Mouse (Mus musculus) inflammation-experienced regulatory T-cells, adult 6 months (primary cell): Measurements from ENCODE around the gene Dimt1. TPM values are rescaled to one million over a fixed set of nuclear protein-coding genes. Genes with fewer than 3 reads are reported as not detected.
"Not testable (repeated sequence)": the region's sequence is repeated elsewhere in the genome, so short reads cannot be mapped to it uniquely, and the experiment has no call there.

Source experiments
- ATAC-seq: one replicate; pipeline ENCODE4 v1.8.0; 2017
- polyA plus RNA-seq, 3 experiments: library from polyadenylated mRNA; unstranded; fragments of 100-300 nt; shearing (Covaris generic); gene quantifications; one replicate each; pipeline ENCODE4 v1.2.1; 2017

Gene Dimt1
- 10 to 100 TPM; 25.0 to 31.0 (median 29.8) TPM for polyA plus RNA-seq

GRCm38 (mm10) chr13:106946594-106947540 is at the start of gene Dimt1:
TSS of gene Dimt1 (plus strand) at chr13:106947127.
- ATAC-seq: peak; percentile 98

DNA sequence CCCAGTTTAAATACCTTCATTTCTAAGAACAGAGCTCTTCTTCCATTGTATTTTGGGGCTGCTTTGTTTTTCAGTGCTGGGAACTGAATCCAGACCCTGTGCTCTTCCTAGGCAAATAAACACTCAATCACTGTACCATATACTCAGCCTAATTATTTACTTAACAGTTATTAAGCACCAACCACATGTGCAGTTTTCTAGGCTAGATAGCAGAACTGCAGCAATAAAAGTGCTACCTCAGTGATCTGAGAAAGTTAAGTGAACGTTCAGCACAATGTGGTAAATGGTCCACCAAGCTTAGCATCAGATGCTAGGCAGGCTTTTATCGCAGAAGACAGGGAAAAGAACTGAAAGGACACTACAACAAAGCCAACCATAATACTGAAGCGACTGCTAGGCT is 42.3 kb upstream of the Dimt1 start:
- ATAC-seq: no peak

DNA sequence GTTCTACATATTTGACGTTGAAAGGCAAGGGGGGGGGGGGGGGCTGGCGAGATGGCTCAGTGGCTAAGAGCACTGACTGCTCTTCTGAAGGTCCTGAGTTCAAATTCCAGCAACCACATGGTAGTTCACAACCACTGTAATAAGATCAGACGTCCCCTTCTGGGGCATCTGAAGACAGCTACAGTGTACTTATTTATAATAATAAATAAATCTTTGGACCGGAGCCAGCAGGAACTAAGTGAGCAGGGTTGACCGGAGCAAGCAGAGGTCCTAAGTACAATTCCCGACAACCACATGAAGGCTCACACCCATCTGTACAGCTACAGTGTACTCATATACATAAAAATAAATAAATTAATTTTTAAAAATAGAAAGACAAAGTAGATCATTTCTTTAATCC is 41.8 kb upstream of the Dimt1 start:
- ATAC-seq: not testable (repeated sequence)

GRCm38 (mm10) chr13:106907273-106907672 is 39.7 kb upstream of the Dimt1 start:
- no peak for ATAC-seq

- ATAC-seq: no peak
Observed at GRCm38 (mm10) chr13:106910096-106910495, 36.8 kb upstream of the Dimt1 start.

DNA sequence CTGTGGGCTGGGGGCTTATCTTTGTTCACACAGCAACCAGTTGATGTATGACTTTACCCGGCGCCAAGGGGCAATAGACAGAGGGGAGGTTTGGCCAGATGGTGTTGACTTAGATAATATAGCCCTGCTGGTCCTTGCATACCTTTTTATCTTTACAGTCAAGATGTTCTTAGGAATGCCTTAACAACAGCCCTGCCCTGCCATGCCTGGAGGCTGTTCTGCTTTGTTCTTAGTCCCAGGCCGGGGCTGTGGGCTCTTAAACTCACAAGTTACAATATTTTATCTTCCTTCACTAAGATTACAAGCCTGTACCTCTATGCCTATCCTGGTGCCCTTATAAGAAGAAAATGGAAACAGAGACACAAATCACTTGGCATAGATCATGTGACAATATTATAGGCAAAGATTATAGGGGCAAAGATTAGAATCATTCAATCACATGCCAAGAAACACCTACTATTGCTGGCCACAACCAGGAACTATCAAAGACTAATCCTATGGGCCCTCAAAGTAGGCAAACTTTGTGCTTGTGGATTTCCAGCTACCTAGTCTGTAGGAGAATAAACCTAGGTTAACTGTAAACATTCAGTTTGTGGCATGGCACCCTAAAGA is 33.7 kb upstream of the Dimt1 start:
- no peak for ATAC-seq

- peak; percentile 64 for ATAC-seq
Observed at GRCm38 (mm10) chr13:106918322-106919050, 28.4 kb upstream of the Dimt1 start.

GRCm38 (mm10) chr13:106925921-106926320 is 21.0 kb upstream of the Dimt1 start:
- not testable (repeated sequence) for ATAC-seq

GRCm38 (mm10) chr13:106928296-106928695 is 18.6 kb upstream of the Dimt1 start:
- ATAC-seq: no peak

GRCm38 (mm10) chr13:106929201-106929600 is 17.7 kb upstream of the Dimt1 start:
- no peak for ATAC-seq

- no peak for ATAC-seq
Observed at GRCm38 (mm10) chr13:106935871-106936255, 11.1 kb upstream of the Dimt1 start.

GRCm38 (mm10) chr13:106936256-106937137 is 10.4 kb upstream of the Dimt1 start, which contains the start of gene Ipo11:
TSS of gene Ipo11 (minus strand) at chr13:106936958.
- peak; percentile 96 for ATAC-seq

GRCm38 (mm10) chr13:106937138-106937472 is 9.8 kb upstream of the Dimt1 start:
- no peak for ATAC-seq

GRCm38 (mm10) chr13:106941211-106941976 is 5.5 kb upstream of the Dimt1 start:
- no peak for ATAC-seq

DNA sequence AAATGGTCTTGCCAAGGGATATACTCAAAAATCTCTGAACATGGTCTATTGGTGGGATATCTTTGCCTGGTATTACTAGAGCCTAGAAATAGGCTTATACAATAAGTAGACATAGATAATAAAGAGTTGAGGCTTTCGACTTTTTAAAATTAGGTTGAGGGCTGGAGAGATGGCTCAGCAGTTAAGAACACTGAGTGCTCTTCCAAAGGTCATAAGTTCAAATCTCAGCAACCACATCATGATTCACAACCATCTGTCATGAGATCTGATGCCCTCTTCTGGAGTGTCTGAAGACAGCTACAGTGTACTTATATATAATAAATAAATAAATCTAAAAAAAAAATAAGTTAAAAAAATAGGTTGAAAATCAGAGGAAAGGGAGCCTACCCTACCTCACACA is 4.2 kb upstream of the Dimt1 start:
- no peak for ATAC-seq

DNA sequence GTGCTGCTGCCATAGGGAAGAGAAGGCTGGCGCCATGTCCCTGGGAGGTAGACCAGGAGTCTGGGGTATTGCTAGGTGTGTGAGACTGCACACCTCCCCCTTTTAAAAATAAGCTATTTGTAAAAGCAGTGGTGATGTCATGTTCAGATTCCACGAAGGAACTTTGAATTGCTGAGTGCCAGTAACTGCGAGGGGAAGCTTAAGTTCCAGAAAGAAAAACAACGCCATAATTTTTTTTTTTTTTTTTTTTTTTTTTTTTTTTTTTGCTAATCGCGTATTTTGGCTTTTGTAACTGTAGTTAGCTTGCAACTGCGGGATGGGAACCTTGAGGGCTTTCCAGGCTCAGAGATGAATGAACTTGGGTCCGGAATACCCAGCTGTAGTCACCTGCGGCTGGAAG is 1.4 kb upstream of the Dimt1 start:
- no peak for ATAC-seq

DNA sequence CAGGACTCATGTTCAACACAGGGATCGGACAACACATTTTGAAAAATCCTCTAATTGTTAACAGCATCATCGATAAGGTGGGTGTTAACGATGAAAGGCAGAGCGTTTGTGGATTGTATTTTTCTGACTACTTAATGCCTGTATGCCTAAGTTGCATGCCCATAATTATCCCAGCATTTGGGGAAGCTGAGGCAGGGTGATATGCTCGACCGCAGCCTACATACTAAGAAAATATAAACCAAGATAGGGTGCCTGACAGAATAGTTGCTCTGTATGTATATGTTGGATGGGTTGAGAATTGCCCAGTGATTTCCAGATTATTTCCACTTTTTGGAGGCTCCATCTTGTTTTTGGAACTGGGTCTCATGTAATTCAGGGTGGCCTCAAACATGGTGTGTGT is 656 bp downstream of the Dimt1 start:
- ATAC-seq: no peak

- ATAC-seq: no peak
Observed at GRCm38 (mm10) chr13:106954880-106955279, 8.0 kb downstream of the Dimt1 start.

DNA sequence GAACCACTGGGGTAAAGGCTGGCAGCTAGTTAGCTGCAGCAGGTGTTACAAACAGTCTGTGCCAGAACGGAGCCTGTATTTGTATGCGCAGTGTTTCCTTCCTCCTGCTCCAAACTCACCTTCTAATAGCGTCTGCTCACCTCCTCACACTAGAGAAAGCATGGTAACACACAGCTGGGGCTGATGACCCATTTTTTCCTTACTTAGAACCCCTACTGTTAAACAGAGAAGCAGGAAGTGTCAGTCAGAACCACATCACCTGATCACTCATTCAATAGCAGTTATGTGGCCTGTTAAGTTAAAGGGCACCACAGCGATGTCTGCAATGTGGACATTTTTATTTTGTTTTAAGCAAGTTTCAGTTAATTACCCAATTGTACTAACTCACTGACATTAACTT is 10.6 kb downstream of the Dimt1 start:
- peak; percentile 14 for ATAC-seq

DNA sequence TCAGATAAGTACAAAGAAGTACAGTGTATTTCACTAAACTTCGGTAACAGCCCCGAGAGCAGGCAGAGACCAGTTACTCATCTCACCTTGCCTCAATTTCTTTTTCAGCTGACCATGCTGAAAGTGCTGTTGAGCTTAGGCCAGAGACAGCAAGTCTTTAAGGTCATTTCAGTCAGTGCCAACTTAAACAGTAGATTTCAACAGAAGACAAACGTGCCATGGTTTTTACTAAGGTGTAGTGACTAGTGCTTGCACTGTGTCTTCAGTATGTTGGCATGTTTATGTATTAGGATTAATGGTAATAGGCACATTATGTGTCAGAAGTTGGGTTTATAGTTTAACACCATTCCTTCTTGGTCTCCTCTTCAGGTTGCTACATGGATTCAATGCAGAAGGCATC is 11.4 kb downstream of the Dimt1 start:
- ATAC-seq: no peak

DNA sequence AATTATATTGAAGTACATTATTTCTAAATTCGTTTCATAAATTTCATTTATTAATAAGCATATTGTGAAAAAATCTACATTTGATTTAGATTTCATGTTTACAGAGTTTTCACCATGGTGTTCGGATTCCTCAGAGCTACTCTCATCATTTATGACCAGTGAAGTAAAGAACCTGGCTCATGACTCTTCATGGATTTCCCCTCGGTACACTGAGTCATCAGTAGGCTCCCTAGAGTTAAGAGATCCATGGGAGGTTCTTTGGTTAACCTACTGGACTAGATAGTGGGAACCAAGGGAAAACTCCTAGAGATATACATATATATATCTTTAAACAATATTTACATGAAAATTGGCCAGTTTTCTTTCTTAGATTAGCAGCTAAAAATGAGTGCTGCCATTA is 13.6 kb downstream of the Dimt1 start:
- ATAC-seq: no peak
